Mouse (Mus musculus) frontal cortex, postnatal 36 days (tissue): ENCODE results near the gene Lcn10.
A peak's percentile ranks its signal among the peaks of the same experiment; 100 is the strongest.
"Not testable (repeated sequence)": the region's sequence is repeated elsewhere in the genome, so short reads cannot be mapped to it uniquely, and the experiment has no call there.

ENCODE experiments used
- DNase-seq, 2 experiments: peaks; one replicate each; pipeline ENCODE4 v3.0.0; 2022; ENCODE audit warnings: low spot score in 2 of 2

The Lcn10 gene

DNA sequence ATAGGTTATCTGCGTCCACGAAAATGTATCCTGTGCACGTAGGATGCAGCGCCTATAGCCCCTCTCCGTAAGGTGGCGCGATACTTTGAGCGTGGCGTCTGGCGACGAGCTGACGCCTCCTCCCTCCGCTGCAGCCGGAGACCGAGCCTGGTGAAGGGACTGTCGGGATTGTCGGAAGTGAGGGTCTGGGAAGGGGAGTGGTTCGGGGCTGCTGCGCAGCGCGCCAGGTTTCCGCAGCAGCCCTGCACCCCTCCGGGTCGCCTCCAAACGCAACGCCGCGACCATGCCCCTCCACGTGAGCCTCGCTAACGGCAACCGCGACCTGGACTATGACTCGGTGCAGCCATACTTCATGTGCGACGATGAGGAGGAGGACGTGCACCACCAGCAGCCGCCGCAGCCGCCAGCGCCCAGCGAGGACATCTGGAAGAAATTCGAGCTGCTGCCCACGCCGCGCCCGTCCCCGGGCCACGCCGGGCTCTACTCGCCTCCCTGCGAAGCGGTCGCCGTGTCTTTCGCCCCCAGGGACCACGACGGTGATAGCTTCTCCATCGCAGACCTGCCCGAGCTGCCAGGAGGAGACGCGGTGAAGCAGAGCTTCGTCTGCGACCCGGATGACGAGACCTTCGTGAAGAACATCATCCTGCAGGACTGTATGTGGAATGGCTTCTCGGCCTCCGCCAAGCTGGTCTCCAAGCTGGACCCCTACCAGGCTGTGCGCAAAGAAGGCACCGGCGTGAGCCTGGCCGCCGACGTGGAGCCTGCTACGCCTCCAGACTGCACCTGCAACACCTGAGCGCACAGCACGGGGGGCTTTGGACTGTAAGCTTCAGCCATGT is 24.3 kb downstream of the Lcn10 start, which contains the start of gene Bmyc:
Bmyc (plus strand) TSS at position 97 of the 839 bp plus-strand sequence.
- peak; percentile 87 to 91 for DNase-seq

DNA sequence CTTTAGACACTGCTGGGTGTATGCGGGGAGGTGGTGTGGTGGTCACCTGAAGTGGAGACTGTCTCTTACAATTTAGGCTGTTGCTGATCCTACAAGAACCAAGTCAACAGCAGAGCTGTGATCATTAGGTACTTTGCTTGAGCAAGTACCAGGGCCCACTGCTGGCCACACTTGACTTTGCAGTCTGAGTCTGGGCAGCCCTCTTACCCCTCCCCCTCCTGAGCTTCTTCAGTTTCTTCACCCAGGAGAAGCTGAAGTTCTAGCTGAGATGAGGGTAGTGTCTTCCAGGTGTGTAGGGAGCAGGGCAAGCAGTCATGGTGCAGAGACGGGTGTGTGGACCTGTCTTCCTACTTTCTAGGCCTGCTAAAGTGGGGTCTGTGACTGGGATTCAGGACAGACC is 25.6 kb downstream of the Lcn10 start:
- DNase-seq, result peak; percentile 21 to 52

DNA sequence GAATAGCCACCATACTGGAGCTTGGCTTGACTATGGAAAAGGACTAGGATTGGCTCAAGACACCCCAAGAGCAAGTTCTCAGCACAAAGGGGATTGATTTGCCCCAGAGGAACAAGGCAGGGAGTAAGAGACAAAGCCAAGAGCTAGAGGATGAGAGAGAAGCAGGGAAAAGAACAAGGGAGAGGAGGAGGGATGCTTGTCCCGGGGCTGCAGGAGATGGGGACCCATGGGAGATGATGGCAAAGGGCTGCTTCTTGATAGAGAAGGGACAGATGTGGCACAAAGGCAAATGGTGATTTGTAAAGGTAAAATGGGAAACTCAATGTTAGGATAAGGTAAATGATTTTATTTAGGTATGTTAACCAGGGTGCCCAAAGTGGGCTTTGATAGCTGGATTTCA is 26.5 kb downstream of the Lcn10 start:
- not testable (repeated sequence) for DNase-seq

DNA sequence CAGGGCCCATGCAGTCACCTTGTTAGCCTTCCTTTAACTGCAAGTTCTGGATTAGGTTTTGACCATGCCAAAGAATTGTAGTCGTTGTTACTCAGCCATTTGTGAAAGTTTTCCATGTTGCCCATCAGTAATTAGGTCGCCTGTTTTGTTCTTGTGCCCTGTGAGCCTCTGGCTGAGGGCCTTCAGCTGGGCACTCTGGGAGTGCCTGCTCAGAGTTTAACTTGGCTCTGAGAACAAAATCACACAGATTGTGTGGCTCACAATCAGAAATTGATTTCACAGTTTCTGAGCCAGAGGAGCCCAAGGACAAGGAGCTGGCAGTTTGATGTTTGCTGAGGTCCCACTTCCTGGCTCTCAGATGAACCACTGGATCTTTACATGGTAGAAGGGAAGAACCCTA is 27.3 kb downstream of the Lcn10 start:
- not testable (repeated sequence) for DNase-seq

DNA sequence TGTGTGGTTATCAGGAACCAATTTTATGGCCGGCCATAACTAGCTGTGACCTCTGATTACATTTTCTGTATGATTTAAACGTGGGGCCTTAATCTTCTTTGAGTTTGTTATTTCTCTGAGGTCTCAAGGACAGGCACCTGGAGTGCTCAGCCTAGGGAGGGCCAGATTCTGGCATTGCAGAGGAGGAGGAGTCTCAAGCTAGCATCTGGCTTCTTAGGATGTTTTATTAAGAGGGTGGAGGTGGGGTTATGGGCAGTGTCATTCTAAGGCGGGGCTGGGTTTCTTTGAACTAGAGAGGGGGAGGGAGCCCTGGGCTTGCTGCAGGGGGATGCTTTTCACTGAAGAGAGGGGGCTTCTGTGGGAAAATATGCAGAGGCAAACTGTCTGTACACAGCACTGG is 29.1 kb downstream of the Lcn10 start:
- DNase-seq, result not testable (repeated sequence)

DNA sequence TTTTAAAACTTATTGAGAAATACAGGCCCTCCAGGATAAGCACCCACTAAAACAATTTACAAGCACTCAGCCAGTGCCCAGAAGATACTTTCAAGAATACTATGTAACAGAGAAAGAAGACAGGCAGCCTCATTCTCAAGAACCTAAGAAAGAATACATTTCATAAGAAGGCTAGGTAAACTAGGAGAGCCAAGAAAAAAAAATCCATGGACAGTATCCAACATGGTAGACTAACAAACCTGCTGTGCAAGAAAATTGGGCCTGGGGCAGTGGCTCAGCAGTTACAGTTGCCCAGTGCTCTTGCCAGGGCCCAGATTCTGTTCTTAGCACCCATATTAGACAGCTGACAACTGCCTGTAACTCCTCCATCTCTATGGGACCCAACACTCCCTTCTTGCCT is 34.7 kb downstream of the Lcn10 start:
- no peak for DNase-seq

DNA sequence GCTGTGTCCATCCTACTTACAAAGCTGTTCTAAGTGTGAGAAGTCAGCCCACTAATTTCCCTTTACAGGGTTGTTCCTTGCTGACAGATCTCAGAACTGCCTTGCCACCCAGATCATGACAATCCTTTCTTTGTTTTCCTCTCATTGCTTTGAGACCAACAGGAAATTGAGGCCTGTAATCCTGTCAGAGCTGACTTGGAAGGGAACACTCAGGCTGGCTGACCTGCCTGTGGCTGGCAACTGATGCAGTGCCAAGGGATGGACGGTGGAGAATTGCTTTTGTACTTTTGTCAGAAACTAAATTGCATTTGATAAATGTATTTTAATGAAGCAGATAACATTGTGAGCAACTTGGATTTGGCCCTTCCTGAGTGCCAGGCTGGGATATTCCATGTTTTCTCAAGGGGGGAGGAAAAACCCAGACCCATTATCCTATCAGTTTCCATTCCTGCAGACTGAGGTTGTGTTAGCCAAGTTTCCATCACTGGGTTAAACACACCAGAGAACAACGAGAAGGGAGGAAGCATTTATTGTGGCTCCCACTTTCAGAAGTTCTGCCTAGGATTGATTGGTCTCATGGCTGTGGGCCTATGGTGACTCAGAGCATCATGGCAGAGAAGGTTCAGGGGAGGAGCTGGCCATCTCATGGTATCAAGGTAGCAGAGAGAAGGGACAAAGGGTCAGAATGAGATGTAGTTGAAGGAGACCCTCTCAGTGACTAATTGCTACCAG is 50.8 kb downstream of the Lcn10 start:
- DNase-seq, result no peak
